Mouse (Mus musculus): ENCODE results near the gene C8b.

C8b gene

DNA sequence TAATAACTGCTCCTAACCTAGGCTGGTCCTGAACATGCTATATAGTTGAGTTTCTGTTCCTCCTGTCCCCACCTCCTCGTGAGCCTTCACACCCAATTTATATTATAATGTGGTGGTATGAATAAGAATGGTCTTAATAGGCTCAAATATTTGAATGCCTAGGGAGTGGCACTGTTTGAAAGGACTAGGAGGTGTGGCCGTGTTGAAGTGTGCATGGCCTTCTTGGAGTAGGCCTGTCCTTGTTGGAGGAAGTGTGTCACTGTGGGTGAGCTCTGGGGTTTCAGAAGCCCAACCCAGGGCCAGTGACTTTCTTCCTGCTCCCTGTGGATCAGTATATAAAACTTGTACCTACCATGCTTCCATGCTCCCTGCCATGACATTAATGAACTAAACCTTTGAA is 47.5 kb downstream of the C8b start:
- no peak for DNase-seq

GRCm38 (mm10) chr4:104816519-104817232 is 50.6 kb downstream of the C8b start:
- DNase-seq = no peak

DNA sequence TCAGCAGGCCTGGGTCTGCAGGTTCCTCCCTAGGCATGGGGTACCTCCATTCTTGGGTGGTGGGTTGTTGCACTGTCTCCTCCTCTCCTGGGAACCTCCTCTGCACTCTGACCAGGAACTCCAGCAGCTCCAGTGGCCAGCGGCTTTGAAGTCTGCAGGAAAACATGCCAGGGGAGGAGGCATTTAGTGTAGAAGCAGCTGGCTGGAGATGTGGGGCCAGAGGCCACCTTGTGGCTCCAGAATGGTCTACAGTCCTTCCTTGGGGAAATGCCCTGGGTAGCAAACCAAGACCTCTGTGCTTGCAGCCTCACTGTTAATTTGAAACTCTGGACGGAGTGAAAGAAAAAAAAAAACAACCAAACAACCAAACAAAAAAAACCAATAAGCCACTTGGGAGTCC is 51.4 kb downstream of the C8b start:
- no peak for DNase-seq

DNA sequence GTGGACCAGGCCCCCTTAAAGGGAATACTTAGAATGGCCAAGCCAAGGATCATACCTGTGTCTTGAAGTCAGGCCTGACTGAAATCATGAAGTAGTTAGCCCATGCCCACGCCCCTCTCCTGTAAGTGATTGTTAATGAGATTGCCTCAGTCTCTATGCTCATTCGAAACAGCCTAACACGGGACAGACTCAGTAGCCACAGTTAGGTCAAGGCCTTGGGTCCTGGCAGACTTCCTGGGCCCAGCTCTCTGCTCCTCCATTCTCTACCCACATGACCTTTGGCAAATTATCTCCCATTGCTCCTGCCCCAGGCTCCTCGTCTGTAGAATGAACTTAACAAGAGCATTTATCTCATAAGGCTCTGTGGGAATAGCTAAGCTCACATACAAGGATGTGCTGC is 52.9 kb downstream of the C8b start:
- DNase-seq = no peak

DNA sequence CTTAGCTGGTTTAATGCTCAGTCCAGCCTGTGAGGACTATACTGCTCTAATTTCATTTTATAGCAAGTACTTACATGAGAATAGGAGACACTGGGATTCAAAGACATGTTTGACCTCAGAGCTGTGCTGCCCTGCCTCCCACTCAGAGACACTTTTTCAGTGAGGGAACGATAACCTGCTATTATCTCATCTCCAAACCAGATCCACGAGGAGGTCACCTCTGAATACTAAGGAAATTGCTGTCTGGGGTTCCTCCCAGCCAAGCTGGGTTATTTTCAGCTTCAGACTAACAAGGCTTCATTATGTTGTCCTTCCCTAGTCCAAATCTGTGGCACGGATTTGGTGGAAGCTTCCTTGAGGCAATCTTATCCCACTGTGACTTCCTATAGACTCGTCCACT is 53.8 kb downstream of the C8b start:
- DNase-seq = no peak

- DNase-seq = no peak
Observed at GRCm38 (mm10) chr4:104823597-104824101, 57.5 kb downstream of the C8b start.

DNA sequence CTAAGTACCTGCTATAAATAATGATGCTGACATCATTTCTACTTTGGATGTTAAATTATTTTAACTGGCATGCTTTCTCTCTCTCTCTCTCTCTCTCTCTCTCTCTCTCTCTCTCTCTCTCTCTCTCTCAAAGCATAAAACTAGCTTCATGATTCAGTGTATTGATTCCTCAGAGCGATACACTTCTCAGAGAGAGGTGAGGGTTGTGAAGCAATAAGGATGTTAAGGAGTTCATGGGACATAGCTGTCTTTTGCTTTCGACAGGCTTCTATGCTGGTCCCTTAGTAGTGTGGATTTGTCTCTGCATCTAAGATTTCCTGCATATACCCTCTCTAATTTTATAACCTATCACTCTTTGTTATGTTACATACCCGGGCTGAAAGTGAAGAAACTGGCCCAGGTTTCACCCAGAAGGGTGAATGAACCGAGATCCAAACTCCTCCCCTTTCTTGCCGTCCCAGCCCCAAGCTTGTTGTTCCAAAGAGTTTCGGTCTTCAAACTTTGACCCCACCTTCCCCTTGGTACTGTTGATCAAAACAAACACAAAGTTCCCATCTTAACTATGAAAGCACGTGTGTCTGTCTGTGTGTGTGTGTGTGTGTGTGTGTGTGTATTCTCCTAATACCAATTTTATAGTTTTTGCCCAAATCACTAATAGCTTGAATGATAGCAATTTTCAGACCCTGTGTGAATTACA is 58.4 kb downstream of the C8b start:
- no peak for DNase-seq

GRCm38 (mm10) chr4:104828939-104829338 is 62.8 kb downstream of the C8b start:
- peak; percentile 21 for DNase-seq

DNA sequence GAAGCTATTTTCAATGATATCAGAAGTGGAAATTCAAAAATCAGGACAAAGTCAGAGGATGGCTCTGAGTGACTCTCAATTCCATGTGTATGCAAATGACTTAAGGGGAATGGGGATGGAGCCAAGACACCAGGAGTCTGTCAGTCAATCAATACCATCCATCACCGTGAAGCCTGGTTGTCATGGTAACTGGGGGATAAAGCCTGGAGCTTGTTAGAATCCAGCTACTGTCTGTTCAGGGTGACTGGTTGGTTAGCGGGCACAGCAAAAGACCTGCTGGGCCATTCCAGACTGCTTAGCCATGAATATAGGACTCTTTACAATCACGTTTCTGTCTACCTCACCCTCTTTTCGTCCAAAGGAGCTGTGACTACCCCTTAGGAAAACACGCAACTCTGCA is 69.0 kb downstream of the C8b start:
- peak; percentile 32 for DNase-seq

DNA sequence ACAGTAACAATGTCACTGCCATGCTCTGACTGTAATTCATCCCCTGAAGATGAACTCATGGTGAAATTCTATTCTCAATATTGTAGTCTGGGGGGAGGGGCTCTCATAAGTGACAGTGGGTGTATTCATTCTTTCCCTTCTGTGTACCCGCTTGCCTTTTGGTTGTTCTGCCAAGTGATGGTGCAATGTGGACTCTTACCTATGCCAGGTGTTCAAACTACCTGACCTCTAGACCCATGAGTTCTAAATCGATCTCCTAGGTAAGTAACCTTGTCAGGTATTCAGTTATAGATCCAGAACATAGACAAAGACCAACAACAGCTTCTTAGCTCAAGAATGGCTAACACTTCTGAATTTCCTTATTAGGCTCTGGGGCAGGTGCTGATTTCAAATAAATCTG is 72.2 kb downstream of the C8b start:
- DNase-seq = no peak

DNA sequence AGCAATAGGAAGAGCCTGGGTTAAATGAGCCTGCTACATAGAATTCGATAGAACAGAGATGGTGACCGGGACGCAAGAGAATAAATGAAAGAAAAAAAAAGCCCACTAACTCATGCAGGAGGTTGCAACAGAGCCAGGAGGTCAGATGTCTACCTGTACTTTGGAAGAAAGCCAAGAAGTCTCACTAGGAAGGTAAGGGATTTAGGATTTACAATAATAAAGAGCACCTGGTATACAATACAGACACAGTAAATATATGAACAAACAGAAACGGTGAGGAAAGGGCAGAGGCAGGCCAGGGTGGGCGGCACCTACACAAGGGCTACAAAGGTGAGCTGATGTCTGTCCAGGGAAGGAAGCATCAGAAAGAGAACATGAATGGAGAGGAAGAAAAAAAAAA is 76.1 kb downstream of the C8b start:
- DNase-seq = no peak

DNA sequence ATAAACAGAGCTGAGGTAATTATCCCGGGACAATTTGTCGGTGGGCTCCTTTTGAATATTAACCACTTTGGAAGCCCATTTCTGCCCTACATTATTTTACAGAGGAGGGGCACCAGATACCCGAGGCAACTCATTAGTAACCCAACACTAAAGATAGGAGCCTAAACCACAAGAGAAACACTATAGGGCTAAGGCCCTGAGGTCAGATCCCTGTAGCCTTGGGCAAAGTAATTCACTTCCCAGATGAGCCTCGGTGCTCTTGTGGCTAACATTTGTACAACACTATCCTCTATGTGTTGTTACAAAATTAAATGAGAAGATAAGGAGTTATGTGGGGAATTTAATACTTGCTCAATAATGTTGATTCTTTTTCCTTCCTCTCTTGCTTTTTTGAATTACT is 77.4 kb downstream of the C8b start:
- no peak for DNase-seq
